Mouse (Mus musculus) limb, embryonic 14.5 days (tissue): ENCODE results near the gene Blmh. TPM values are rescaled to one million over a fixed set of nuclear protein-coding genes. Genes with fewer than 3 reads are reported as not detected.

ENCODE experiments used
- ATAC-seq: fragments of 200-750 bp; cut with Nextera tagmentation; 2 replicates; pipeline ENCODE4 v1.8.0; 2017; ENCODE audit warnings: low read depth, moderate number of reproducible peaks, moderate TSS enrichment; ENCODE audit not compliant: low FRiP score
- DNase-seq: peaks from one replicate; pipeline ENCODE4 v3.0.0-alpha.2; 2015; ENCODE audit warnings: low spot score
- H3K27ac ChIP-seq: fragments of 300-500 bp; sonication (generic); replicated peaks from 2 replicates; pipeline ENCODE4 v1.5.1; 2014; ENCODE audit warnings: low read depth, mild to moderate bottlenecking, low read length, moderate library complexity, mixed read lengths
- H3K27me3 ChIP-seq: fragments of 300-500 bp; sonication (generic); 2 replicates; pipeline ENCODE4 v1.6.1; 2014; ENCODE audit warnings: low read length, mixed read lengths; ENCODE audit not compliant: control insufficient read depth, insufficient read depth
- H3K36me3 ChIP-seq: fragments of 300-500 bp; sonication (generic); 2 replicates; pipeline ENCODE4 v1.6.1; 2014; ENCODE audit warnings: mild to moderate bottlenecking, low read length, moderate library complexity, mixed read lengths; ENCODE audit not compliant: control insufficient read depth, insufficient read depth
- H3K4me1 ChIP-seq: fragments of 300-500 bp; sonication (generic); 2 replicates; pipeline ENCODE4 v1.6.1; 2014; ENCODE audit warnings: antibody characterized with exemption, low read length, mixed read lengths; ENCODE audit not compliant: control insufficient read depth, insufficient read depth
- H3K4me2 ChIP-seq: fragments of 300-500 bp; sonication (generic); replicated peaks from 2 replicates; pipeline ENCODE4 v1.6.1; 2014; ENCODE audit warnings: low read depth, mild to moderate bottlenecking, low read length, moderate library complexity; ENCODE audit not compliant: severe bottlenecking
- H3K4me3 ChIP-seq: fragments of 300-500 bp; sonication (generic); replicated peaks from 2 replicates; pipeline ENCODE4 v1.5.1; 2014; ENCODE audit warnings: low read length
- H3K9ac ChIP-seq: fragments of 300-500 bp; sonication (generic); 2 replicates; pipeline ENCODE4 v1.6.1; 2014; ENCODE audit warnings: mild to moderate bottlenecking, low read depth, low read length, moderate library complexity; ENCODE audit not compliant: severe bottlenecking
- H3K9me3 ChIP-seq: fragments of 300-500 bp; sonication (generic); 2 replicates; pipeline ENCODE4 v1.6.1; 2016; ENCODE audit warnings: low read length; ENCODE audit not compliant: control insufficient read depth
- POLR2A ChIP-seq: fragments of 200-500 bp; IDR thresholded peaks from 2 replicates; pipeline ENCODE4 v1.8.0; 2012; ENCODE audit warnings: inconsistent platforms, mild to moderate bottlenecking, moderate library complexity, borderline replicate concordance; ENCODE audit not compliant: insufficient read depth, insufficient read length; ENCODE audit errors: extremely low read depth
- WGBS: fragments of 180-500 bp; shearing (Covaris S2); extraction: QIAGEN DNeasy Blood & Tissue Kit; methylation state at CpG from one replicate; pipeline ENCODE4 v1.1.7; 2014; 5-methylcytosine and 5-hydroxymethylcytosine counted together
- polyA plus RNA-seq, 2 experiments: library from polyadenylated mRNA; depleted of rRNA in 1 of 2; stranded (reverse) in 1 of 2; unstranded in 1 of 2; fragments of >200 nt; fragmentation: Nextera tagmentation in 1 of 2; extraction: Ambion mirVana in 1 of 2; gene quantifications; 2 replicates each; pipeline versions ENCODE4 v1.2.1 to v1.2.3; 2012 to 2014

Blmh gene
- polyA plus RNA-seq, 2 experiments = 64.8 to 138 TPM

DNA sequence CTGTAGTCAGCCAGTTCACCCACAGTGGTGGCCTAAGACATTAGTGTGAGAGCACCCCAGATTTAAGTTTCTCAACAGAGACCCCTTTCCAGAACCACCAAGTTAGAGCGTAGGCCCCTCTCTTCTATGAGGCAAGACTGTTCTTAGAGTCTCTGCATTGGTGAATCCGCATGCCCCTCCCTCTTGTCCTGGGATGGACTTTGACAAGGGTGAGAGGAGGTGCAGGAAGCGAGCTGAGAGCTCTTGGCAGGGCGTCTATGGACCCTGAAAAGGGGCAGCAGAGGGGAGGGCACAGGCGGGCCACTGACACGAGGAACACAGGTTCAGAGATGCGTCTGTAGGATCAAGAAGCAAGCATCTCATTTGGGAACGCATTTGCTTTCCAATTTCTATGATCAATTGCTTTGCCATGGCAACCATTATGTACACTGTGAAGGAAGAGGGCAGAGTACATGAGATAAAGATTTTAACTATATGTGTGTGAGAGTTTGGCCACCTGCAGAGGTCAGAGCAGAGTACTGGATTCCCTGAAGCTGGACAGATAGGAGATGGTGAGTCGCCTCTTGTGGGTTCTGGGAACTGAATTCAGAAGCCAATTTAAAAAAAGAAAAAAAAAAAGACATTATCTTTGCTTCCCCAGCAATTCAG, 97.3 kb downstream of the Blmh start:
- no peak for TF ChIP-seq POLR2A
- Histone ChIP-seq H3K36me3 (no peaks in the 10 kb centered on the region), H3K4me1 (no peaks in the 10 kb centered on the region), H3K4me3 (no peak overlapping the region), H3K27ac (no peak overlapping the region), H3K4me2 (no peak overlapping the region), H3K9me3 (no peaks in the 10 kb centered on the region), H3K27me3 (no peaks in the 10 kb centered on the region), H3K9ac (no peak overlapping the region)
- ATAC-seq (no peak), DNase-seq (no peak)
- 79% methylated on average over 9 of the region's 9 CpGs for WGBS

DNA sequence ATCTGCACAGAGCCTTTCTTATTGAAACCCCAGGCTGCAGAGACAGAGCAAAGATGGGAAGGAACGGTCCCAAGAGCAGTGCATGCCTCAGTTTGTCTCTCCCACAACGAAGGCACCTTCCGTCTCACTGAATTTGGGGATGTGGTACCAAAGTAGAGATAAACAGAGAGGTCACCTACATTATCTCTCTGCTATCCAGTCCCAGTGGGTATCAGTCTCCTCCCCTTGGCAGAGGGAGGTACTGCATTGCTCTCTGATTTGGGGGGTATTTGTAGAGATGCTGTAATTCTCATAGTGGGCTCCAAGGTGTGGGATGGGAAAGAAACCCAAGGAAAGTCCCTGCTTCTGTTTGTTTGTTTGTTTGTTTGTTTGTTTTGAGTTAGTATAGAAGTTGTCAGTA, 102.0 kb downstream of the Blmh start:
- H3K4me2 ChIP-seq = no peak overlapping the region
- TF ChIP-seq POLR2A = no peak
- no peak overlapping the region for H3K9ac ChIP-seq
- 70% methylated on average over 3 of the region's 3 CpGs for WGBS
- ATAC-seq = no peak
- H3K27me3 ChIP-seq = no peaks in the 10 kb centered on the region
- H3K4me3 ChIP-seq = no peak overlapping the region
- no peak for DNase-seq
- no peaks in the 10 kb centered on the region for H3K36me3 ChIP-seq
- H3K4me1 ChIP-seq = no peaks in the 10 kb centered on the region
- no peak overlapping the region for H3K27ac ChIP-seq
- H3K9me3 ChIP-seq = no peaks in the 10 kb centered on the region

DNA sequence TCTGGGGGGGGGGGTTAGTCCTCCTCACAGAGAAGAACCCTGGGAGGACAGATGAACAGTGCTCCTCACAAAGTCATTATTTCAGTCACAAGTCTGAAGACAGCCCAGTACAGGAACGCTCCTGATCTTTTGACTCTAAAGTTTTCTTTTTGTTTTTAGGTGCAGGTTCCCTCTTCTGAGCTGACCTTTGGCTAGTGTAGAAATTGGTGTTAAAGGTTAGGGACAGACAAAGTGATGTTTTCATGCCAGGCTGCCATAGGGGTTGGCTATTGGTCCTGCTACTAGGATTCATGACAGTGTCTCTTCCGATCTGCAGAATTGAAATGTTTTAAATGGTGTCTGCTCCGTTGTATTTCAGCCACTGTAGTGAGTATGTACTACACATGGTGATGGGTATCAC, 103.5 kb downstream of the Blmh start:
- no peaks in the 10 kb centered on the region for H3K9me3 ChIP-seq
- 89% methylated on average over 3 of the region's 3 CpGs for WGBS
- no peak for ATAC-seq
- H3K36me3 ChIP-seq = no peaks in the 10 kb centered on the region
- no peak for DNase-seq
- H3K9ac ChIP-seq = no peak overlapping the region
- no peaks in the 10 kb centered on the region for H3K4me1 ChIP-seq
- no peak overlapping the region for H3K4me2 ChIP-seq
- no peaks in the 10 kb centered on the region for H3K27me3 ChIP-seq
- TF ChIP-seq POLR2A = no peak
- H3K4me3 ChIP-seq = no peak overlapping the region
- no peak overlapping the region for H3K27ac ChIP-seq

DNA sequence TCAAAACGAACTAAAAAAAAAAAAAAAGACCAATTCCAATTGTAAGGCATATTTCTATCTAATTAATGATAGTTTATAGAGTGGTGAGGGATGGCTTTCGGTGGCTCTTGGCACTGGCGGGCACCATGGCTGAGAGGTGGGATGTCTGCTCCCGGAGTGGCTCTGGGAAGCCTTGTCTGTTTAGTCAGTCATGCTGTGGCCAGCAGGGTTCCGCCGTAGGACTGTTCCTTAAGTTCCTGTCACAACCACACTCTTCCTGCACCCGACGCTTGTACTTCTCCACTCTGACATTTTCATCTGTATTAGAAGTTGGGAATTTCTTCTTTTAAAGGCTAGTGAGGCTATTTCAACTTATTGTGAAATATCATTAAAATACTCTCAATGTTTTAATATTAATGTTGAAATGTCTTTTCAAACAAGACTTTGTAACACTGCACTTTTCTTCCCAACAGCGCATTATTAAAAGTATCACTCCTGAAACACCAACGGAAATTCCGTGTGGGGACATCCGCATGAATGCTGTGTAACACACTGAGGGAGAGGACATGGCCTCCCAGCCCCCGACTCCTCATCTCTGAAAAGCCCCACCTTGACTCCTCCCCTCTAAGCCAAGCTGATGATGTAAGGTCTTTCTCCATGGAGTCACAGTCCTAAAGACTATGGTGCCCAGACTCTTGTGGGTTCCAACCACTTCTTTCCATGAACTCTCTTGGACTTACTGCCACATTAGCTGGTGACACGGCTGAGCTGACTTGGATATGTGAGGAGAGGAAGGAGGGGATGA, 106.7 kb downstream of the Blmh start:
- ATAC-seq (no peak), DNase-seq (no peak)
- Histone ChIP-seq H3K36me3 (no peaks in the 10 kb centered on the region), H3K4me2 (no peak overlapping the region), H3K27ac (no peak overlapping the region), H3K4me1 (no peaks in the 10 kb centered on the region), H3K9ac (no peak overlapping the region), H3K4me3 (no peak overlapping the region), H3K9me3 (no peaks in the 10 kb centered on the region), H3K27me3 (no peaks in the 10 kb centered on the region)
- TF ChIP-seq POLR2A = no peak
- 83% methylated on average over 13 of the region's 14 CpGs for WGBS

Other genes with a start within 250 kb of the Blmh start
- gene Trarg1, start 245.0 kb upstream of the Blmh start, polyA plus RNA-seq (2012; rRNA removed) = 0.18 and 0.20 TPM in 2 replicates
- gene Trarg1, start 245.0 kb upstream of the Blmh start, polyA plus RNA-seq (2014; fragmentation: Nextera tagmentation; extraction: Ambion mirVana) = 0.51 and 0.57 TPM in 2 replicates
- gene Gosr1, start 161.2 kb upstream of the Blmh start, polyA plus RNA-seq (2012; rRNA removed) = 24.7 and 26.0 TPM in 2 replicates
- gene Gosr1, start 161.2 kb upstream of the Blmh start, polyA plus RNA-seq (2014; fragmentation: Nextera tagmentation; extraction: Ambion mirVana) = 36.3 and 37.0 TPM in 2 replicates
- 24.9 and 25.1 TPM in 2 replicates for gene Cpd, start 77.8 kb upstream of the Blmh start, polyA plus RNA-seq (2012; rRNA removed)
- 21.0 and 21.7 TPM in 2 replicates for gene Cpd, start 77.8 kb upstream of the Blmh start, polyA plus RNA-seq (2014; fragmentation: Nextera tagmentation; extraction: Ambion mirVana)
- 0.09 and 0.17 TPM in 2 replicates for gene Tmigd1, start 22.6 kb upstream of the Blmh start, polyA plus RNA-seq (2012; rRNA removed)
- gene Tmigd1, start 22.6 kb upstream of the Blmh start, polyA plus RNA-seq (2014; fragmentation: Nextera tagmentation; extraction: Ambion mirVana) = 0.33 and 0.36 TPM in 2 replicates
- gene Slc6a4, start 73.8 kb downstream of the Blmh start, polyA plus RNA-seq (2012; rRNA removed) = 0.79 and 1.5 TPM in 2 replicates
- gene Slc6a4, start 73.8 kb downstream of the Blmh start, polyA plus RNA-seq (2014; fragmentation: Nextera tagmentation; extraction: Ambion mirVana) = 0.90 and 1.2 TPM in 2 replicates
- 5.2 and 12.5 TPM in 2 replicates for gene Nsrp1, start 153.6 kb downstream of the Blmh start, polyA plus RNA-seq (2012; rRNA removed)
- gene Nsrp1, start 153.6 kb downstream of the Blmh start, polyA plus RNA-seq (2014; fragmentation: Nextera tagmentation; extraction: Ambion mirVana) = 65.1 and 67.6 TPM in 2 replicates